Mouse (Mus musculus) kidney, postnatal 10 days (tissue): Measurements from ENCODE around the gene Bicral.

Experiments used
- DNase-seq: peaks from one replicate; pipeline ENCODE4 v3.0.0; 2021; ENCODE audit warnings: mixed read lengths

The Bicral gene

GRCm38 (mm10) chr17:46857903-46858748, at the start of gene Bicral:
Gene Bicral, minus strand, starts transcription at chr17:46858482.
- peak; percentile 84 for DNase-seq

- DNase-seq = peak; percentile 87
These were observed 45.7 kb upstream of the Bicral start for GRCm38 (mm10) chr17:46903876-46904490.

DNA sequence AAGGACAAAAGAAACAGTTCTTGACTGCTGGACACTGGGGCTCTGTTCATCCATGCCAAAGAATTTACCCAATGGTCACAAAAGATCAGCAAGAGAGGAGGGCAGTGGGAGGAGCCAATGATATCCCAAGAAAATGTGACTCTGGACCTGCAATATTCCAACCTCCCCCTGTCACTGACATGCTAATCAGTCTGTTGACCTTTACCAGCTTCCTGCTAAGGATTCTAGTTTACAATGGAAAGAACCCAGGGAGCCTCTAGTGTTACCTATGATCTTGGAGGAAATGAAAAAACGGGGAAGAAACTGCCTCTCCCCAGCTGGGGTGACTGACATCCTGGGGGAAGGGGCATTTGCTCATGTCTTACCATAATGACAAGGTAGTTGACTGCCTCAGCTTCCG, 42.7 kb upstream of the Bicral start:
- no peak for DNase-seq

GRCm38 (mm10) chr17:46897221-46897950, 39.1 kb upstream of the Bicral start:
- DNase-seq = peak; percentile 76

DNA sequence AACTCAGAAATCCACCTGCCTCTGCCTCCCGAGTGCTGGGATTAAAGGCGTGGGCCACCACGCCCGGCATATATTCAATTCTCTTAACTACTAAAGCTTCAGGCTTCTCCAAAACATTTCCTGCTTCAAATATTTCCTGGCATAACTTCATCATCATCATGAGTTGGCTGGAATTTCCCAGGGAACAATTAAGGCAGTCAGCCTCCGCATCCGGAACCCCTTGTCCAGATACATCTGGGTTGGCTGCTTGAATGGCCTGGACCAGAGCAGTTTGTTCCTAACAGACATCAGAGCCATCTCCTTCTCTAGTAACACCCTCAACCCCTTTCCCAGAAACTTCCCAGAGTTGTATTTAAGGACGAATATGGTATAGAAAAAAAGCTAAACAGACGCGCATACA, 37.1 kb upstream of the Bicral start:
- DNase-seq = peak; percentile 42

DNA sequence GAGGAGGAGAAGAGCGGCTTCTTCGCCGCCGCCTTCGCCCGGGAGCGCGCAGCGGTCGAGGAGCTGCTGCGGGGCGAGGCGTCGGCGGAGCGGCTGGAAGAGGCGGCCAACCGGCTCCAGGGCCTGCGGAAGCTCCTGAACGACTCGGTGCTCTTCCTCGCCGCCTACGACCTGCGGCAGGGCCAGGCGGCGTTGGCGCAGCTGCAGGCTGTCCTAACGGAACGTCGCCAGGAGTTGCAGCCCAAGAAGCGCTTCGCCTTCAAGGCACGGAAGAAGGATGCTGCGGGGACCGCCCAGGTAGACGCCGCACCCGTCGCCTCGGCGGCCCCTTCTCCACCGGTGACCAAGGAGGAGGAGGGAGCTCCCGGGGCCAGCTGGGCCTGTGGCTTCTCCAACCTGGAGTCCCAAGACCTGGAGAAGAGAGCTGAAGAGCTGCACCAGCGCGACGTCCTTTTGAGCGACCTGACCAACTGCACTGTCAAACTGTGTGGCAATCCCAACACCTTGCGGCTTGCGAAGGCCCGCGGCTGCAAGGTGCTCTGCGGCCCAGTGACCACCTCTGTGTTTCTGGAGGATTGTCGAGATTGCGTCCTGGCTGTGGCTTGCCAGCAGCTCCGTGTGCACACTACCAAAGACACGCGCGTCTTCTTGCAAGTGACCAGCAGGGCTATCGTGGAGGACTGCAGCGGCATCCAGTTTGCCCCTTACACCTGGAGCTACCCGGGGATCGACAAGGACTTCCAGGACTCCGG, 32.7 kb upstream of the Bicral start:
- peak; percentile 60 for DNase-seq

DNA sequence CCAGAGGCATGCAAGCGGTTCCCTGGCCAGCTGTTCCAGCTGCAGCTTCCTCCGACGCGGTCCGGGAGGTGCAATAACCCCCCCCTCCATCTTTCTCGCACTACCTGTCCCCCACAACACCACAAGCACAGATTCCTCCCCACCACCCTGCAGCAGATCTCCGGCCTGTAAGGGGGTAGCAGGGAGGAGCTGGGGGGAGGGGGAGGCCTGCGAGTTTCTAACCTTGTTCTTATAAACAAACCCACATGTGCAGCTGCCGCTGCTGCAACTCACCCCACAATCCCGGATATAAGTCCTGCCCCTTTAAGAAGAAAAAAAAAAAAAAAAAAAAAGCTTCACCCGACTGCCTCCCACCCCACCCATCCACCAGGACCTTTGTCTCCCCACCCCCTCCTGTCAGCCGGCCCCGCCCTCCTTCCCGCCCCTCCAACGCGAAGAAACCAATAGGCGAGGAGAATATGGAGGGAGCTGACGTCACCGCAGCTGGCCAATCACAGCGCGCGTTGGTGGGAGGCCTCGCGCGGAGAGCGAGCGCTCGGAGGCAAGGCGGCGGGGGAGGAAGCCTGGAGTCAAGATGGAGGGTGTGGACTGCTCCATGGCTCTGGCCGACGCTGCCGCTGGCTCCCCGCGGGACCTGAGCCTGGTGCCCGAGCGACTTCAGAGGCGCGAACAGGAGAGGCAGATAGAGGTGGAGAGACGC, 32.0 kb upstream of the Bicral start, which contains the start of gene Tbcc:
Tbcc (plus strand) TSS at position 569 of the 700 bp plus-strand sequence.
- DNase-seq = peak; percentile 99

DNA sequence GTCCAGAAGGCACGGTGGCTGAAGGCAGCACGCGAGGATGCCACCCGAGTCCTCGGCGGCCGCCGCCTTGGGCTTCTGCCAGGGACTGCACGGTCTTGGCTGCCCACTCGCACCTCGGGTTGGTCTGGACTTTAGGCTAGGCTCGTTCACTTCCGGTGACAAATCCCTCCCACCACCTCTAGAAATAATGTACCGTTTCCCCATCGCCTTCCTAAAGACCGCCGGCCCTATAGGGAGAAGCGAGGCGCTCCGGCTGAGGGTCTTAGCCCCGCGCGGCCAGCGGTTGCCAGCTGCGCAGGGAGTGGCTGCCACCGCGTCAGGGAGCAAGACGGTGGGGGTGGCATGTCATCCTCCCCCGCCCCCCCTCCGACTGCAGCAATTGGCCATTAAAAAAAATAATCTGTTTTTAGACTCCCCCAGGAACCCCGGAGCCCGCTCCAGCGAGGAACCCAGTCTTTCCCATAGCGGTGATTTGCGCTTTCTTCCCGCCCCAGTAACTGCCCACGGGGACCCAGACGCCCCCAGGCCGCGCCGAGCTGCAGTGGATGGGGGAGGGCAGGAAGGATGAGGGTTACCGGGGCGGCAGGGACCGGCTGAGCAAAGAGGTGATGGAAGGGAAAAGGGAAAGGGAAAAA, 31.3 kb upstream of the Bicral start:
- DNase-seq = peak; percentile 89

GRCm38 (mm10) chr17:46888511-46889212, 30.4 kb upstream of the Bicral start:
- peak; percentile 62 for DNase-seq

GRCm38 (mm10) chr17:46885910-46886643, 27.8 kb upstream of the Bicral start:
- no peak for DNase-seq

DNA sequence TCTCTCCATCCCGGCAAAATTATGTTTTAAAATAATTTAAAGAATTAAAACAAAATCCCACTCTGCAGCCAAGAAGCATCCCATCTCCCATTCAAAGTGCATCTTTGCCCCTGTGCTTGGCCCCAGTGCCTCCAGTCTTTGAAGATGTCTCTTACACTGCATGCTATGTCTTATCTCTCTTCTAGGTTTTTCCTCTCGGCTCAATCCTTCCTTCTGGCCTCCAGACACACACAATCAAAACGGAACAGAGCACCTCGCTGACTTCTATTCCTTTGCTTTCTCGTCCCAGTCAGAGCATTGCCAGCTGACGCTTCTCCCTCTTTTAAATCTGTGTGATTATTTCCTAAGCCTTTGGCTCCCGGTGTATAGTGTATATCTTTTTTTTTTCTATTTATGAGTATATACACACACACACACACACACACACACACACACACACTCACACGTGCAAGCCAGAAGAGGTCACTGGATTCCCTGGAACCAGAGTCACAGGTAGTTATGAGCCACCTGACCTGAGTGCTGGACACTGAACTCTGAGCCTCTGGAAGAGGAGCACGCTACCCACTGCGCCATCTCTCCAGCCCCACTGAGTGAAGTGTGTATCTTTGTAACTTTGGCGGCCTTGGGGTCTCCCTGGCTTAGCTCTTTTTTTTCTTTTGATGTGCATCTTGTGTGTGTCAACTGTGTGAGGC, 27.1 kb upstream of the Bicral start:
- DNase-seq = no peak

DNA sequence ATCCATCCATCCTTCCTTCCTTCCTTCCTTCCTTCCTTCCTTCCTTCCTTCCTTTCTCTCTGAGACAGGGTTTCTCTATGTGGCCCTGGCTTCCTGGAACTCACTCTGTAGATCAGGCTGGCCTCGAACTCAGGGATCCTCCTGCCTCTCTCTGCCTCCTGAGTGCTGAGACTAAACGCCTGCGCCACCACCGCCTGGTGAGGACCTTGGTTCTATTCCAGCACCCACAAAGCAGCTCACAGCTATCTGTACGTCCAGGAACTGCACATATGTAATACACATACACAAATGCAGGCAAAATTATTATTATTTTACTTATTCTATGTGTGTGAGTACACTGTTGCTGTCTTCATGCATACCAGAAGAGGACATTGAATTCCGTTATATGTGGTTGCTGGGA, 26.5 kb upstream of the Bicral start:
- DNase-seq = no peak

DNA sequence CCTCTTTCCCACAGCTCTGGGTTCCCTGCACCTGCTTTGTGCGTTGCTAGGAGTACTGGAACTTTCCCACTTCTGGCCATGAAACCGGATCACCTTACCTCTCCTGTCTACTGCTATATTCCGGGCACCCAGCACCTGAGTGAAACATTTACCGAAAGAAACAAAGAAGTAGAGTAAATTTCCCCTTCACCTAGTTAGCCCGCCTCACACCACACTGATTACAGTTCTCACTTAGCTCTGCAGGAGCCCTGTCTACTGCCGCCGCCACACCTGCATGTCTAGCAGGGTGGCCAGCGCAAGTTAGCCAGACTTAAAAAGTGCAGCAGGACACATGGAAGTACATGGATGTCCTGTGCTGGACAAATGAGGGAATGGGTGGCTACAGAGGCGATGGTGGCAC, 24.8 kb upstream of the Bicral start:
- no peak for DNase-seq

DNA sequence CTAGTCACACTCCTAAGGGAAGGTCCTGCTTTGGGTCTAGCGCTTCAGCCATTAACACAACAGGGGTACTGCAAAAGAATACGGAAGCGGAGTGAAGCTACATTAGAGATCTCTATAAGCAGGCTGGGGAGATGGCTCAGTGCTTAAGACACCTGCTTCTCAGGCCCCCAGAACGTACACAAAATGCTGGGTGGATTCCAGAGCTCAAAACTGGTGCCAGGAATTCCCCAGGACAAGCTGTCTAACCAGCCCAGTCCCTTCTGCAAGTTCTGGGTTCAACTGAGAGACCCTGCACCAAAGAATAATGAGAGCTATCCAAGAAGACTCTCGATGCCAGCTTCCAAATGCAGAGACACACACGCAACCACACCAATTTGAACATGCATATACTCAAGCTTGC, 23.4 kb upstream of the Bicral start:
- DNase-seq = no peak

- DNase-seq = no peak
These were observed 22.0 kb upstream of the Bicral start for GRCm38 (mm10) chr17:46880322-46880721.

- DNase-seq = peak; percentile 68
These were observed 21.6 kb upstream of the Bicral start for GRCm38 (mm10) chr17:46879841-46880311.

DNA sequence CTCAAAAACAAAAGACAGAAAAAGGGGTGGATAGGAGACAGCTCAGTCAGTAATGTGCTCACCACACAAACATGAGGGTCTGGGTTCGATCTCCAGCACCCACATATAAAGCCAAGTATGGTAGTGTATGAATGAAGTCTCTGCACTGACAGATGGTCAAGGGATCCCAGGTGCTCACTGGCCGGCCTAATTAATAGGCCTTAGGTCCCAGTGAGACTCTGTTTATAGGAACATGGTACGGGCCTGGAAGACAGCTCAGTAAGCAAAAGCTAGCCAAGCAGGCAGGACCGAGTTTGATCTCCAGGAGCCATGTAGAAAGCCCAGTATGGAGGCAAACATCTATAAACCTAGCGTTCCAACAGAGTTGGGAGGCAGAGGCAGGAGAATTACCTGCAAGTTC, 18.8 kb upstream of the Bicral start:
- DNase-seq = no peak

DNA sequence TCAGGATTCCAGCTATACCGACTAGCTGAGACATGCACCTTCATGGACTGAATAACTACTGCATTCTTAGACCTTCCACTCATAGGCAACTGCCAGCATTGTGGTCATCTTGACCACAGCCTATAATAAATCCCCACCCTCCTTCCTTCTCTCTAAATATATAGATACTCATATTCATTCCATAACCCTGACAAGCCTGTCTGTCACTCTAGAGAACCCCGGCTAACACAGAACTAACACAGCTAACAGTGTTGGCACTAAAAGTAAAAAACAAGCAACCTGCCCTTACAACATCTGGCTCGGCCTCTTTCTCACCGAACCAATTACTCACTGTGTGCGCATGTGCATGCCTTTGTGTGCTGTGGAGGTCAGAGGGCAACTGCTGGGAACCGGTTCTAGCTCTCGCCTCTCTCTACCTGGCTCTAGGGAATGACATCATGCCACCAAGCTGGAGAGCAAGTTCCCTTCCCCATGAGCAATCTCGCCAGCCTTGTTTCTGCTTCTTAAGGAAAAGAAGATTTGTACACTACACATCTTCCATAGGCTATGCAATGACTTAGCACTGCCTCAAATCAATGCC, 18.2 kb upstream of the Bicral start:
- DNase-seq = peak; percentile 50

DNA sequence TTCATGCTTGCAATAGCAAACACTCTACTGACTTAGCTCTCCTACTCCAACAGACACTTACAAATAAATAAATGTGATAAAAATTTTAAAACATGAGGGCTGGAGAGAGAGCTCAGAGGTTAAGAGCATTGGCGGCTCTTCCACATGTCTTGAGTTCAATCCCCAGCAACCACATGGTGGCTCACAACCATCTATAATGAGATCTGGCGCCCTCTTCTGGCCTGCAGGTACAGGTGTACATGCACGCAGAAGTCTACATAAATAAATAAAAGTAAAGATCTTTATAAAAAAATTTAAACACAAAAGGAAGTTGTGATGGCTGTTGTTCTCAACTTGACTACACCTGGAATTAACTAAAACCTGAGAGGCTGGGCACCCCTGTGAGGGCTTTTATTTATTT, 17.3 kb upstream of the Bicral start:
- DNase-seq = no peak
